Mouse (Mus musculus) adrenal gland, postnatal 0 days (tissue): ENCODE results near the gene Vmn1r66. TPM values are rescaled to one million over a fixed set of nuclear protein-coding genes. Genes with fewer than 3 reads are reported as not detected.

Experiments used
- polyA plus RNA-seq: library from polyadenylated mRNA; unstranded; fragments of >200 nt; fragmentation: Nextera tagmentation; extraction: Ambion mirVana; gene quantifications from 2 replicates; pipeline ENCODE4 v1.2.1, GENCODE M21; 2015

The Vmn1r66 gene
- not detected in 2 replicates for polyA plus RNA-seq

DNA sequence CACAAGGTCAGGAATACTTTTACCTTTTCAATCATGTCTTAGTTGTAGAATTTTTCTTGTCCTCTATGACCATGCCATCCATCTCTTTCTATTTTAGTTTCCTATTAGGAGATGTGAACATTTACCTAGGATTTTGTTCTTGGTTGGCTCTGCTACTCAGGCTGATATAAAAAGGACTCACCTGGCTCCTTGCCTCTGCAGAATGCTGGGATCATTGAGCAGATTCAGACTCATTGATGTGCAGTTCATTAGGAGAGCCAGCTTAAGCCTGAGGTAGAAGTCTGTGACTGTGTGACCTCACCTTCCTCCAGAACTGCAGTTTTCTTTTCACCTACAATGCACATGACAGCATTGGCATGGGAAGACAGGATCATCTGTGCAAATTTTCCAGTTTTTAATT is at the start of gene Vmn1r66:
Gene Vmn1r66 (minus strand): TSS at position 101 of the 400 bp plus-strand sequence.

Other genes with a start within 250 kb of the Vmn1r66 start
- not detected in 2 replicates for gene Vmn2r50, start 224.7 kb downstream of the Vmn1r66 start, polyA plus RNA-seq
- gene Vmn2r51, start 172.3 kb downstream of the Vmn1r66 start, polyA plus RNA-seq, result not detected in 2 replicates
- gene Vmn2r52, start 101.4 kb downstream of the Vmn1r66 start, polyA plus RNA-seq, result not detected in 2 replicates
- not detected in 2 replicates for gene Vmn1r67, start 165.3 kb upstream of the Vmn1r66 start, polyA plus RNA-seq
- 3.3 and 4.3 TPM in 2 replicates for gene Zik1, start 217.4 kb upstream of the Vmn1r66 start, polyA plus RNA-seq